In the genomic region with DNA sequence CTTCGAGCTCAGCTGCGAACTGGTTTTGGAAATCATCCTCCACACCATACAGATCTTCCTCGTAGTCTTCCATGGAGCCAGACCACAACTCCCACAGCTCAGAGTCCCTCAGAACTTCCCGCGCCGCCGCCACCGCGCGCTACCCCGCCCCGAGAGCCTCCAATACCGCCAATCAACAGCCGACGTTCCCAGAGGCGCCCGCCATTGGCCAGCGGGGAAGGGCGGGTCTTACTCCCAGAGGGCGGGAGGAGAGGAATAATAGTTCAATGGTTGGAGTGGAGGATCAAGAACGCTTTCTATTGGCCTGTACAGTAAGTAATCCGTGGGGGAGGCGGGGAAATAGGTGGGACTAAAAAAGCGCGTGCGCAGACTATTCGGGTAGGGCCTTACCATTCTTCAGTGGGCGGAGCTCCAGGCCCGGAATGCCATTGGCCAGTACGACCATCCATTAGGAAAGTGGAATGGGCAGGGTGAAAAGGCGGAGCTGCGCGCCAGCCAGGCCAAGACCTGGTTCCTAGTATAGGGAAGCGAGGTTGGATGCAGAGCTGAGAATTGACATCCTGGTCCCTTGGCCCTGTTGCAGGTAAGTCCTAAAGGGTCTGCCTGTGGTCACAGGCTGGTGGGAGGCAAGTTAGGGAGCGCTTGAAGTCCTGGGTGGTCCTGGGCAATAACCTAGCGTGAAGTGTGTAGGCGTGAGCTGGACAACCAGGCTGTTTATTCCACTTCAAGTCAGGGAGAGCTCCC, we compare ENCODE assay signal across 7 mouse cellular contexts. TPM values are rescaled to one million over a fixed set of nuclear protein-coding genes. Genes with fewer than 3 reads are reported as not detected.
DNase-seq lines count a peak whose midpoint lies in the region; ATAC-seq and TF ChIP-seq lines count a peak whose summit lies in the region.

TSS of gene Chtf18 (minus strand) at position 155 of the 744 bp plus-strand sequence.
TSS of gene Rpusd1 (plus strand) at position 406 of the 744 bp plus-strand sequence.

- H3K4me2 ChIP-seq in intestine, postnatal 0 days (replicated peaks; ENCODE audit: low read depth): peak within 1 kb of the TSS; percentile 93
- peak within 1 kb of the TSS; percentile 94 for H3K4me2 ChIP-seq in midbrain, embryonic 12.5 days (replicated peaks)

- TF ChIP-seq POLR2A in small intestine, adult 2 months (IDR thresholded peaks at IDR 0.05; ENCODE audit: low read depth, low read length): peak; percentile 76; the same call in 1 of the 2 replicates

- no peaks in the 10 kb centered on the region for H3K27me3 ChIP-seq in embryonic facial prominence, embryonic 10.5 days (replicated peaks; ENCODE audit: low read depth, poor library complexity, severe bottlenecking)
- H3K27me3 ChIP-seq in intestine, postnatal 0 days (replicated peaks; ENCODE audit: control insufficient read depth, insufficient read depth, low read length): no peaks in the 10 kb centered on the region
- H3K27me3 ChIP-seq in midbrain, embryonic 12.5 days: no peaks in the 10 kb centered on the region
- H3K27me3 ChIP-seq in small intestine, adult 2 months (ENCODE audit: control insufficient read depth, insufficient read depth, low read length): no peaks in the 10 kb centered on the region

- DNase-seq in adrenal gland, postnatal 10 days: peak; percentile 98
- peak; percentile 97 for DNase-seq in embryonic facial prominence, embryonic 10.5 days (ENCODE audit: low spot score)
- DNase-seq in gonadal fat pad, adult 2 months (ENCODE audit: low read depth): peak; percentile 98
- DNase-seq in left cerebral cortex, postnatal 4 days: peak; percentile 100

- no peak for TF ChIP-seq CTCF in intestine, postnatal 0 days (IDR thresholded peaks at IDR 0.05; ENCODE audit: low read depth)
- no peak for TF ChIP-seq CTCF in small intestine, adult 2 months (IDR thresholded peaks at IDR 0.05; ENCODE audit: extremely low read depth, insufficient read length, insufficient replicate concordance, low read depth, low read length)

- H3K9me3 ChIP-seq in embryonic facial prominence, embryonic 10.5 days: no peaks in the 10 kb centered on the region
- no peaks in the 10 kb centered on the region for H3K9me3 ChIP-seq in intestine, postnatal 0 days (ENCODE audit: control insufficient read depth)
- H3K9me3 ChIP-seq in midbrain, embryonic 12.5 days: no peaks in the 10 kb centered on the region

- peaks cover 36% of the 10 kb centered on the region for H3K4me1 ChIP-seq in embryonic facial prominence, embryonic 10.5 days
- H3K4me1 ChIP-seq in intestine, postnatal 0 days (replicated peaks; ENCODE audit: control insufficient read depth, insufficient read depth, low read length): peaks cover 4% of the 10 kb centered on the region; the same call in 1 of the 2 replicates
- peaks cover 29% of the 10 kb centered on the region for H3K4me1 ChIP-seq in midbrain, embryonic 12.5 days
- H3K4me1 ChIP-seq in small intestine, adult 2 months (ENCODE audit: control insufficient read depth, insufficient read depth, insufficient read length, low read length): peaks cover 15% of the 10 kb centered on the region

- peak within 1 kb of the TSS; percentile 83 for H3K4me3 ChIP-seq in embryonic facial prominence, embryonic 10.5 days
- H3K4me3 ChIP-seq in intestine, postnatal 0 days (ENCODE audit: low read depth, low read length): peak within 1 kb of the TSS; percentile 59
- H3K4me3 ChIP-seq in midbrain, embryonic 12.5 days: peak within 1 kb of the TSS; percentile 57
- H3K4me3 ChIP-seq in small intestine, adult 2 months (ENCODE audit: low read depth, low read length): peak within 1 kb of the TSS; percentile 81

- H3K27ac ChIP-seq in embryonic facial prominence, embryonic 10.5 days (replicated peaks): peak within 1 kb of the TSS; percentile 80
- H3K27ac ChIP-seq in intestine, postnatal 0 days (ENCODE audit: low read depth, low read length): no peak within 1 kb of the TSS
- H3K27ac ChIP-seq in midbrain, embryonic 12.5 days (replicated peaks): no peak within 1 kb of the TSS
- no peak within 1 kb of the TSS for H3K27ac ChIP-seq in small intestine, adult 2 months (ENCODE audit: insufficient read depth, low read depth, low read length)

- intact Hi-C loops in left cerebral cortex, postnatal 4 days (cut with DNase I): no loop called here

- peak; percentile 98 for ATAC-seq in intestine, postnatal 0 days
- peak; percentile 98 for ATAC-seq in midbrain, embryonic 12.5 days (ENCODE audit: low FRiP score, low read depth)

- H3K9ac ChIP-seq in intestine, postnatal 0 days (ENCODE audit: low read depth, low read length): peak within 1 kb of the TSS; percentile 72
- H3K9ac ChIP-seq in midbrain, embryonic 12.5 days (replicated peaks): peak within 1 kb of the TSS; percentile 74

- peaks cover 56% of the 10 kb centered on the region for H3K36me3 ChIP-seq in embryonic facial prominence, embryonic 10.5 days (replicated peaks)
- H3K36me3 ChIP-seq in intestine, postnatal 0 days (ENCODE audit: control insufficient read depth, insufficient read depth): peaks cover 8% of the 10 kb centered on the region; the same call in 1 of the 2 replicates
- peaks cover 27% of the 10 kb centered on the region for H3K36me3 ChIP-seq in midbrain, embryonic 12.5 days
- no peaks in the 10 kb centered on the region for H3K36me3 ChIP-seq in small intestine, adult 2 months (ENCODE audit: control insufficient read depth, insufficient read depth, low read length)

- 1% methylated on average over 37 of the region's 37 CpGs for WGBS in embryonic facial prominence, embryonic 10.5 days
- under 1% methylated on average over 37 of the region's 37 CpGs for WGBS in intestine, postnatal 0 days
- WGBS in midbrain, embryonic 12.5 days: under 1% methylated on average over 37 of the region's 37 CpGs
- 1% methylated on average over 37 of the region's 37 CpGs for WGBS in small intestine, adult 2 months

RNA-seq across cellular contexts. Expression of gene Chtf18, which starts in this region (rescaled TPM):
- total RNA-seq in adrenal gland, postnatal 10 days (2021): 10 to 100 TPM in 1 of 2 experiments, 1 to 10 TPM in 1; 7.9 to 11.2 TPM
- polyA plus RNA-seq in embryonic facial prominence, embryonic 10.5 days (2016; fragmentation: Nextera tagmentation; extraction: Ambion mirVana): 60.7 and 66.2 TPM in 2 replicates
- 2.6 and 2.9 TPM in 2 replicates for polyA plus RNA-seq in gonadal fat pad, adult 2 months (2012; rRNA removed)
- polyA plus RNA-seq in intestine, postnatal 0 days (2015; fragmentation: Nextera tagmentation; extraction: Ambion mirVana): 4.3 and 6.1 TPM in 2 replicates
- total RNA-seq in left cerebral cortex, postnatal 4 days (2021): 1 to 10 TPM; 4.3 to 5.8 TPM
- 31.4 and 34.5 TPM in 2 replicates for polyA plus RNA-seq in midbrain, embryonic 12.5 days (2016; fragmentation: Nextera tagmentation; extraction: Ambion mirVana)
- 7.3 and 15.2 TPM in 2 replicates for polyA plus RNA-seq in small intestine, adult 2 months (2012; rRNA removed)

RNA-seq across cellular contexts. Expression of gene Rpusd1, which starts in this region (rescaled TPM):
- total RNA-seq in adrenal gland, postnatal 10 days (2021): 10 to 100 TPM in 1 of 2 experiments, 1 to 10 TPM in 1; 9.5 to 11.0 TPM
- 23.7 and 25.5 TPM in 2 replicates for polyA plus RNA-seq in embryonic facial prominence, embryonic 10.5 days (2016; fragmentation: Nextera tagmentation; extraction: Ambion mirVana)
- polyA plus RNA-seq in gonadal fat pad, adult 2 months (2012; rRNA removed): 25.8 and 28.8 TPM in 2 replicates
- 6.7 and 7.2 TPM in 2 replicates for polyA plus RNA-seq in intestine, postnatal 0 days (2015; fragmentation: Nextera tagmentation; extraction: Ambion mirVana)
- total RNA-seq in left cerebral cortex, postnatal 4 days (2021): 10 to 100 TPM; 21.1 to 25.4 TPM
- 18.1 and 19.4 TPM in 2 replicates for polyA plus RNA-seq in midbrain, embryonic 12.5 days (2016; fragmentation: Nextera tagmentation; extraction: Ambion mirVana)
- 12.4 and 23.0 TPM in 2 replicates for polyA plus RNA-seq in small intestine, adult 2 months (2012; rRNA removed)
